Mouse (Mus musculus): Measurements from ENCODE around the gene Tulp2. TPM values are rescaled to one million over a fixed set of nuclear protein-coding genes. Genes with fewer than 3 reads are reported as not detected.
"Not testable (repeated sequence)": the region's sequence is repeated elsewhere in the genome, so short reads cannot be mapped to it uniquely, and the experiment has no call there.

Gene Tulp2
- polyA plus RNA-seq, 1 experiment from 2014 or later, result 1.1 TPM

DNA sequence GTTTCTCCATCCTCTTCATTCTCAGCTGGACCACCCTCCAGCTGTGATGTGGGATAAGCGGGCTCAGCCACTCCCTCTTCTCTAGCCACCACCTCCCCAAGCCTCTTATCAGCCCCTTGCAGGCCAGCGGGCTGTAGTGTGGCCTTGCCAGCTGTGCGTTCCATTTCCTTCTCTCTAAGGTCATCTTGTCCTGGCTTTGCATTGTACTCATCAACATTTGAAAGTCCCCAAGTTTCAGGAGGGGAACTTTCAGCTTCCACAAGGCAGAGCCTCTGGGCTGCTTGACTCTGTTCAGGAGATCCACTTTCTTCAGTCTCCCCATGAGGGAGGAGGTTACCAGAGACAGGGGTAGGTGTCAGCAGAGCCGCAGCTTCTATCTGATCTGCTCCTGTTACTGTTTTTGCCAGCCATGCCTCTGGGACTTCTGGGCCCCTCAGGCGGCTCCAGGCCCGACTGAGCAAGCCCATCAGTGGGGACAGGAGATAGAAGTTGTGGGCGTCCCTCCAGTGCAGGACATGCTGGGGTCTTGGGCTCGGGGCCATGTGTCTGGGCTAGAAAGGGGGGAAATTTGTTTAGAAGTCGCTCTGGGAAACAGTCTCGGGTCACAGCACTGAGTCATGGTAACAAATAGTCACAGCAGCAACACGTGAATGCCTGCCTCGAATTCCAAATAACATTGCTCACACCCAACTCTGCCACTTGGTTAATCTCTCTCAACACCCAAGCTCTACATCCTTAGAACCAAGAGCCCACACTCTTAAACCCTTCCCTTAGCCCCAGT, 43.4 kb downstream of the Tulp2 start:
- 28% methylated on average over 12 of the region's 12 CpGs for WGBS
- H3K27me3 ChIP-seq (ENCODE audit: control insufficient read depth, insufficient read depth, low read length), result no peaks in the 10 kb centered on the region
- H3K4me3 ChIP-seq (ENCODE audit: low read depth, low read length), result peak overlapping the region; percentile 85
- peak overlapping the region; percentile 88 for H3K9ac ChIP-seq (ENCODE audit: low read length)
- H3K27ac ChIP-seq (replicated peaks; ENCODE audit: low read depth, low read length), result no peak overlapping the region; the same call in 1 of the 2 replicates
- ATAC-seq (ENCODE audit: insufficient number of reproducible peaks, low FRiP score, low TSS enrichment, low read depth) (no peak), DNase-seq (ENCODE audit: low spot score) (no peak)
- H3K4me1 ChIP-seq (ENCODE audit: control insufficient read depth, insufficient read depth, low read length), result peaks cover 12% of the 10 kb centered on the region
- no peaks in the 10 kb centered on the region for H3K9me3 ChIP-seq (ENCODE audit: control insufficient read depth, low read length)
- H3K36me3 ChIP-seq (ENCODE audit: control insufficient read depth, insufficient read depth, low read length), result 0 out of 2 replicates have a peak, but pooled peaks cover 3% of the 10 kb centered on the region
- H3K4me2 ChIP-seq (ENCODE audit: low read depth, severe bottlenecking), result peak overlapping the region; percentile 86

DNA sequence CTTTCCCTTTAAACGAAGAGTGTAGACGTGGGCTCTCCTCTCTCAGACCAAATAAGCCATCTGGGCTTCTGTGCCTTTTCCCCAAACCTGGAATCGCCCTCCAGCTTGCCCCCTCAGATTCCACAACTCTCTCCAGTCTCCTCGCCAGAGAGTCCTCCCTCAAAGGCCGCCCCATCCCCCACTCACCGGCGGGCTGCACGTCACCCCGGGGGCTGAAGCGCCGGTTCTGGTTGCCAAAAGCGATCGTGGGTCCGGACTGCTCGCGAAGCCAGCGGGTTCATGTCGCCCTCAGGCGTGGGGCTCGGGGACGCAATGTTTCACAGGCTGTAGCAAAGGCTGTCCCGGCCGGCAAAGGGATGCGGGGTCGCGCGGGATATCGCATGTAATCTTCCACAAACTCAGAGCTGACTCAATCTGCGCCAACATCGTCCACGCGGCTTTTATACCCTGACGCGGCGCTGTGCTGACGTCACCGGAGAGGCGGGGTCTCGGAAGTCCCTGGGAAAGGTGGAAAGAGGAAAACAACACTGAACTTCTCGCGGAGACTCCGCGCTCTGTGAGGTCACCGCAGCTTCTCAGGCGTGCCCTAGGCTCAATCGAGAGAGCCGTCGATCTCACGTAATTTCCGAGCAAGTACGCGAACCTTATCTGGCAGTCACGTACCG, 44.3 kb downstream of the Tulp2 start, which contains the start of the genes Ppp1r15a and Plekha4:
Gene Ppp1r15a, minus strand, starts transcription at position 460 of the 665 bp plus-strand sequence.
Gene Plekha4, plus strand, starts transcription at position 522 of the 665 bp plus-strand sequence.
- Histone ChIP-seq H3K9ac (ENCODE audit: low read length) (peak within 1 kb of the TSS; percentile 88), H3K9me3 (ENCODE audit: control insufficient read depth, low read length) (no peaks in the 10 kb centered on the region), H3K36me3 (ENCODE audit: control insufficient read depth, insufficient read depth, low read length) (0 out of 2 replicates have a peak, but pooled peaks cover 3% of the 10 kb centered on the region), H3K27me3 (ENCODE audit: control insufficient read depth, insufficient read depth, low read length) (no peaks in the 10 kb centered on the region), H3K4me1 (ENCODE audit: control insufficient read depth, insufficient read depth, low read length) (peaks cover 12% of the 10 kb centered on the region), H3K4me3 (ENCODE audit: low read depth, low read length) (peak within 1 kb of the TSS; percentile 85), H3K27ac (replicated peaks; ENCODE audit: low read depth, low read length) (peak within 1 kb of the TSS; percentile 73), H3K4me2 (ENCODE audit: low read depth, severe bottlenecking) (peak within 1 kb of the TSS; percentile 86)
- DNase-seq (ENCODE audit: low spot score), result peak; percentile 99
- WGBS, result under 1% methylated on average over 54 of the region's 54 CpGs
- ATAC-seq (ENCODE audit: insufficient number of reproducible peaks, low FRiP score, low TSS enrichment, low read depth), result peak; percentile 88

DNA sequence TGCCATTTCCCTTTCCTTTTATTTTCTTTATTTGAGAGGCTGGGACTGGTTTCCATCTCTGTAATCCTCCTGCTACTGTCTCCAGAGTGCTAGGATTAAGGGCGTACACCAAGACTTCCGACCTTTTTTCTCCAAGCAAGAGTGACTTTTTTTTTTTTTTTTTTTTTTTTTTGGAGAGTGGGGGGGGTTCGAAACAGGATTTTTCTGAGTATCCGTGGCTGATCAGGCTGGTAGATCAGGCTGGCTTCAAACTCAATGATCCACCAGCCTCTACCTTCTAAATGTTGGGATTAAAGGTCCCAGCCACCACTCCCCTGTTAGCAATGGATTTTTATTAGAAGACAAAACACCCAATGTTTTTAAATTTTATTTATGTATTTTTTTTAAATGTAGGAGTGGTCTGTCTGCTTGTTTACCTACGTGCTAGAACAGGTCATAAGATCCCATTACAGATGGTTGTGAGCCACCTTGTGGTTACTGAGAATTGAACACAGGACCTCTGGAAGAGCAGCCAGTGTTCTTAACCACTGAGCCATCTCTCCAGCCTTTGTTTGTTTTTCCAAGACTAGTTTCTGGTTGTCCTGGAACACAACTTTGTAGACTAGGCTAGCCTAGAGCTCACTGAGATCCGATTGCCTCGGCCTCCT, 44.9 kb downstream of the Tulp2 start:
- Histone ChIP-seq H3K9ac (ENCODE audit: low read length) (peak overlapping the region; percentile 88), H3K27ac (replicated peaks; ENCODE audit: low read depth, low read length) (peak overlapping the region; percentile 67; the same call in 1 of the 2 replicates), H3K4me2 (ENCODE audit: low read depth, severe bottlenecking) (peak overlapping the region; percentile 86), H3K9me3 (ENCODE audit: control insufficient read depth, low read length) (no peaks in the 10 kb centered on the region), H3K4me1 (ENCODE audit: control insufficient read depth, insufficient read depth, low read length) (peaks cover 12% of the 10 kb centered on the region), H3K36me3 (ENCODE audit: control insufficient read depth, insufficient read depth, low read length) (0 out of 2 replicates have a peak, but pooled peaks cover 3% of the 10 kb centered on the region), H3K27me3 (ENCODE audit: control insufficient read depth, insufficient read depth, low read length) (no peaks in the 10 kb centered on the region), H3K4me3 (ENCODE audit: low read depth, low read length) (peak overlapping the region; percentile 85)
- no peak for ATAC-seq (ENCODE audit: insufficient number of reproducible peaks, low FRiP score, low TSS enrichment, low read depth)
- no peak for DNase-seq (ENCODE audit: low spot score)
- WGBS, result 22% methylated on average over 7 of the region's 7 CpGs

DNA sequence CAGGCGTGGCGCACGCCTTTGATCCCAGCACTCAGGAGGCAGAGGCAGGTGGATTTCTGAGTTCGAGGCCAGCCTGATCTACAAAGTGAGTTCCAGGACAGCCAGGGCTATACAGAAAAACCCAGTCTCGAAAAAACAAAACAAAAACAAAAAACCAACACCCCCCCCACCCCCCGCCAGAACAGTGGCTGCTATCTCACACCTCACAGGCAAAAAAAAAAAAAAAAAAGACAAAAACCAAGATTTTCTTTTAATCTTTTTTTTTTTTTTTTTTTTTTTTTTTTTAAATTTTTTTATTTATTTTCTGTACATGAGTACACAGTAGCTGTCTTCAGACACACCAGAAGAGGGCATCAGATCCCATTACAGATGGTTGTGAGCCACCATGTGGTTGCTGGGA, 45.5 kb downstream of the Tulp2 start:
- not testable (repeated sequence) for H3K4me3 ChIP-seq (ENCODE audit: low read depth, low read length); ATAC-seq (ENCODE audit: insufficient number of reproducible peaks, low FRiP score, low TSS enrichment, low read depth); H3K27ac ChIP-seq (replicated peaks; ENCODE audit: low read depth, low read length); H3K9me3 ChIP-seq (ENCODE audit: control insufficient read depth, low read length); H3K9ac ChIP-seq (ENCODE audit: low read length); H3K36me3 ChIP-seq (ENCODE audit: control insufficient read depth, insufficient read depth, low read length); DNase-seq (ENCODE audit: low spot score); H3K4me2 ChIP-seq (ENCODE audit: low read depth, severe bottlenecking); H3K27me3 ChIP-seq (ENCODE audit: control insufficient read depth, insufficient read depth, low read length)
- WGBS, result 94% methylated on average over 6 of the region's 6 CpGs
- H3K4me1 ChIP-seq (ENCODE audit: control insufficient read depth, insufficient read depth, low read length), result peaks cover 12% of the 10 kb centered on the region

DNA sequence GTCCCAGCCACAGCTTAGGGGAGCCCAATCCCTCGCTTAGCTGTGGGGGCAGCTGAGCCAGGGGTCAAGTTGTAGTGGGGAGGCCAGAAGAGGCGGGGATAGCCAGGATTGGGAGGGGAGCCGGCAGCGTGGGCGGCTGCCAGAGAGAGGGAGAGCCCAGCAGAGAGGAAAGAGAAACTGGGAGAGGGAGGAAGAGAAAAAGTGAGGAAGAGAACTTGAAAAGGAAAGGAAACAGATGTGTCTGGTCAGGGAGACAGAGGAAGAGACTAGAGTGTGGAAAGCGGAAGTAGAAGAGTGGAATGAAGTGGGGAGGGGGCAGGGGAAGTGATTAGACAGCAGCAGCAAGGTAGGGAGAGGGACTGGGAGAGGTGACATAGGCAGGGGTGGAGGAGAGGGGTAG, 47.8 kb downstream of the Tulp2 start:
- H3K27ac ChIP-seq (replicated peaks; ENCODE audit: low read depth, low read length), result no peak overlapping the region
- WGBS, result 18% methylated on average over 6 of the region's 6 CpGs

DNA sequence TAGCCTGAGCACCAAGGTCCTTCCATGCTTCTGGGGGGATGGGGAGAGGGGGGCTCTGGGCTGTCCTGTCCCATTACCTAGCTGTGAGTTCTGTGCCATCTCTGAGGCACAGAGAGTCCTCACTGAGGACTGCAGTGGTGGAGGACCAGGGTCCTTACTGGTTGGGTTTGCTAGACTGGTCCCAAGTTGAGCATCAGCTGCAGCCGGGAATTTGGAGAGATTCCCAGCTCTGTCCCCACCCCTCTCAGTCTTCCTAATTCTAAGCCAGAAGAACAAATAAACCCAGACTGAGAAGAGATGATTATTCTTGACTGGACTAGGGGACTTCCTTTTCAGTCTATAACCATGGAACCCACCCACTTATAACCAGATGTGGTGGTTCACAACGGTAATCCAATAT, 49.0 kb downstream of the Tulp2 start:
- Histone ChIP-seq H3K9ac (ENCODE audit: low read length) (no peak overlapping the region), H3K27me3 (ENCODE audit: control insufficient read depth, insufficient read depth, low read length) (no peaks in the 10 kb centered on the region), H3K9me3 (ENCODE audit: control insufficient read depth, low read length) (no peaks in the 10 kb centered on the region), H3K4me1 (ENCODE audit: control insufficient read depth, insufficient read depth, low read length) (0 out of 2 replicates have a peak, but pooled peaks cover 3% of the 10 kb centered on the region), H3K4me3 (ENCODE audit: low read depth, low read length) (no peak overlapping the region), H3K27ac (replicated peaks; ENCODE audit: low read depth, low read length) (no peak overlapping the region), H3K36me3 (ENCODE audit: control insufficient read depth, insufficient read depth, low read length) (no peaks in the 10 kb centered on the region), H3K4me2 (ENCODE audit: low read depth, severe bottlenecking) (no peak overlapping the region)
- 80% methylated on average over 2 of the region's 2 CpGs for WGBS
- ATAC-seq (ENCODE audit: insufficient number of reproducible peaks, low FRiP score, low TSS enrichment, low read depth) (no peak), DNase-seq (ENCODE audit: low spot score) (no peak)

More for the DNA sequence above, 47.8 kb downstream of the Tulp2 start:
- H3K36me3 ChIP-seq (ENCODE audit: control insufficient read depth, insufficient read depth, low read length), result no peaks in the 10 kb centered on the region
- no peak overlapping the region for H3K9ac ChIP-seq (ENCODE audit: low read length)
- H3K4me1 ChIP-seq (ENCODE audit: control insufficient read depth, insufficient read depth, low read length), result peaks cover 12% of the 10 kb centered on the region
- no peaks in the 10 kb centered on the region for H3K27me3 ChIP-seq (ENCODE audit: control insufficient read depth, insufficient read depth, low read length)
- no peak for ATAC-seq (ENCODE audit: insufficient number of reproducible peaks, low FRiP score, low TSS enrichment, low read depth)
- H3K4me3 ChIP-seq (ENCODE audit: low read depth, low read length), result no peak overlapping the region
- DNase-seq (ENCODE audit: low spot score), result no peak
- H3K9me3 ChIP-seq (ENCODE audit: control insufficient read depth, low read length), result no peaks in the 10 kb centered on the region
- no peak overlapping the region for H3K4me2 ChIP-seq (ENCODE audit: low read depth, severe bottlenecking)

DNA sequence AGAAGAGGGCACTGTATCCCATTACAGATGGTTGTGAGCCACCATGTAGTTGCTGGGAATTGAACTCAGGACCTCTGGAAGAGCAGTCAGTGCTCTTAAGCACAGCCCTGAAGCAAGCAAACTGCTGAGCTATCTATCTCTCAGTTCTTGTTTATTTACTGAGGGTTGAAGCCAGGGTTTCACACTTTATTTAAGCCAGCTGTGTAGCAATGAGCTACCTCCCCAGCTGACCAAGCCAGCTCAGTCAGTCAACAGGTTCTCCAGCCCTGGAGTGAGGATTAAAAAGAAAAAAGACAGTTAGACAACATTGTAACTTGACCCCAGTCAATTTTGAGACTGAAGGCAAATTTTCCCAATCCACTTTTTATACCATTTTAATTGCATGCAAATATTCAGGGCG, 54.0 kb downstream of the Tulp2 start:
- no peaks in the 10 kb centered on the region for H3K9me3 ChIP-seq (ENCODE audit: control insufficient read depth, low read length)
- no peak overlapping the region for H3K27ac ChIP-seq (replicated peaks; ENCODE audit: low read depth, low read length)
- no peak overlapping the region for H3K4me2 ChIP-seq (ENCODE audit: low read depth, severe bottlenecking)
- ATAC-seq (ENCODE audit: insufficient number of reproducible peaks, low FRiP score, low TSS enrichment, low read depth), result no peak
- H3K27me3 ChIP-seq (ENCODE audit: control insufficient read depth, insufficient read depth, low read length), result no peaks in the 10 kb centered on the region
- H3K4me3 ChIP-seq (ENCODE audit: low read depth, low read length), result no peak overlapping the region
- 0 out of 2 replicates have a peak, but pooled peaks cover 5% of the 10 kb centered on the region for H3K4me1 ChIP-seq (ENCODE audit: control insufficient read depth, insufficient read depth, low read length)
- 88% methylated on average over 1 of the region's 1 CpGs for WGBS
- DNase-seq (ENCODE audit: low spot score), result no peak
- no peak overlapping the region for H3K9ac ChIP-seq (ENCODE audit: low read length)
- no peaks in the 10 kb centered on the region for H3K36me3 ChIP-seq (ENCODE audit: control insufficient read depth, insufficient read depth, low read length)

DNA sequence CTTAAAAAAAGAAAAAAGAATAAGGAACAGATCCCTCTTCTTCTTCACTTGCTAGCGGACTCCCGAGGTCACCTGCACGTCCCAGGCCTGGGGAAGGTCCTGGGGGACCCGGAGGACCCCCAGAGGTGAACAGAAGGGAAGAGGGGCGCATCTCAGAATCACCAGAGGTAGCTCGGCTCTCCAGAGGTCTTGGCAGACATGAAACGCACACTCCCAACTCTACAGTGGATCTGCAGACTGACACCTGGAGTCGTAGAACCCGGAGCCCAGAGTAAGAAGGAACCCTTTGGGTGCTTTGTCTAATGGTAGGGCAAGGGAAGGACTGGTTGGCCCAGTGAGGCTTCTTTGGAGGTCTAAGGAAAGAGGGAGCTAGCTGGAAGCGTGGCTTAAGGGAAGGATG, 55.9 kb downstream of the Tulp2 start:
- Histone ChIP-seq H3K27me3 (ENCODE audit: control insufficient read depth, insufficient read depth, low read length) (no peaks in the 10 kb centered on the region), H3K4me2 (ENCODE audit: low read depth, severe bottlenecking) (peak overlapping the region; percentile 65), H3K4me1 (ENCODE audit: control insufficient read depth, insufficient read depth, low read length) (0 out of 2 replicates have a peak, but pooled peaks cover 5% of the 10 kb centered on the region), H3K27ac (replicated peaks; ENCODE audit: low read depth, low read length) (no peak overlapping the region), H3K36me3 (ENCODE audit: control insufficient read depth, insufficient read depth, low read length) (no peaks in the 10 kb centered on the region), H3K4me3 (ENCODE audit: low read depth, low read length) (peak overlapping the region; percentile 38), H3K9ac (ENCODE audit: low read length) (no peak overlapping the region), H3K9me3 (ENCODE audit: control insufficient read depth, low read length) (no peaks in the 10 kb centered on the region)
- 80% methylated on average over 10 of the region's 10 CpGs for WGBS
- ATAC-seq (ENCODE audit: insufficient number of reproducible peaks, low FRiP score, low TSS enrichment, low read depth) (no peak), DNase-seq (ENCODE audit: low spot score) (no peak)
